Mouse (Mus musculus) heart, adult 2 months (tissue): ENCODE results near the gene Trpm5. TPM values are rescaled to one million over a fixed set of nuclear protein-coding genes. Genes with fewer than 3 reads are reported as not detected.

ENCODE experiments used
- DNase-seq, 2 experiments: peaks; one replicate each; pipeline ENCODE4 v3.0.0; 2021
- H3K27ac ChIP-seq: fragments of 200-600 bp; 2 replicates; pipeline ENCODE4 v1.8.1; 2022
- H3K27me3 ChIP-seq: fragments of 200-500 bp; 2 replicates; pipeline ENCODE4 v1.6.1; 2012; ENCODE audit warnings: mild to moderate bottlenecking, low read length, inconsistent platforms, mixed read lengths; ENCODE audit not compliant: control insufficient read depth, insufficient read depth
- H3K36me3 ChIP-seq: fragments of 200-500 bp; 2 replicates; pipeline ENCODE4 v1.6.1; 2012; ENCODE audit warnings: low read length, inconsistent platforms; ENCODE audit not compliant: control insufficient read depth, insufficient read depth
- H3K4me1 ChIP-seq: fragments of 200-500 bp; 2 replicates; pipeline ENCODE4 v1.6.1; 2011; ENCODE audit warnings: low read length; ENCODE audit not compliant: control insufficient read depth, insufficient read depth
- H3K4me3 ChIP-seq: fragments of 200-600 bp; 2 replicates; pipeline ENCODE4 v1.8.1; 2022
- H3K79me2 ChIP-seq: fragments of 200-500 bp; replicated peaks from 2 replicates; pipeline ENCODE4 v1.6.1; 2012; ENCODE audit warnings: mild to moderate bottlenecking, inconsistent platforms, low read length, moderate library complexity, mixed read lengths; ENCODE audit not compliant: control insufficient read depth, insufficient read depth
- H3K9ac ChIP-seq: fragments of 200-500 bp; 2 replicates; pipeline ENCODE4 v1.6.1; 2012; ENCODE audit warnings: low read depth, mild to moderate bottlenecking, control low read depth, inconsistent platforms, low read length, mixed read lengths
- CTCF ChIP-seq: fragments of 200-600 bp; IDR thresholded peaks from 2 replicates; pipeline ENCODE4 v1.8.1; 2022; ENCODE audit warnings: antibody characterized with exemption, mild to moderate bottlenecking, moderate library complexity
- EP300 ChIP-seq: fragments of 200-500 bp; IDR thresholded peaks from 2 replicates; pipeline ENCODE4 v1.6.1; 2011; ENCODE audit warnings: low read depth, low read length, control low read depth; ENCODE audit not compliant: insufficient read depth
- POLR2A ChIP-seq: fragments of 200-500 bp; IDR thresholded peaks from 2 replicates; pipeline ENCODE4 v1.6.1; 2011; ENCODE audit warnings: mild to moderate bottlenecking, low read depth, low read length, control low read depth; ENCODE audit not compliant: insufficient read depth
- WGBS: fragments of 180-500 bp; shearing (Covaris S2); methylation state at CpG from one replicate; pipeline ENCODE4 v1.1.7; 2018; 5-methylcytosine and 5-hydroxymethylcytosine counted together
- intact Hi-C: fragments of 180-260 bp; cut with DNase I; formaldehyde crosslinking; loops from one replicate; pipeline ENCODE4 v1.15.1; 2025
- polyA plus RNA-seq: library from polyadenylated mRNA; depleted of rRNA; stranded (reverse); fragments of >200 nt; gene quantifications from 2 replicates; pipeline ENCODE4 v1.2.3, GENCODE M21; 2012
- total RNA-seq, 2 experiments: library from RNA; stranded (reverse); gene quantifications; 2 replicates each; pipeline ENCODE4 v1.2.3; 2021

The Trpm5 gene
- total and polyA plus RNA-seq, 3 experiments, result 0.08 TPM; not detected in 2

GRCm38 (mm10) chr7:143049331-143049730, 45.1 kb downstream of the Trpm5 start:
- peaks cover 2% of the 10 kb centered on the region; the same call in 1 of the 2 replicates for H3K79me2 ChIP-seq
- 65% methylated on average over 3 of the region's 3 CpGs for WGBS
- peak overlapping the region; percentile 59 for H3K27ac ChIP-seq
- intact Hi-C loops, result no loop called here
- H3K36me3 ChIP-seq, result no peaks in the 10 kb centered on the region; the same call in 1 of the 2 replicates
- no peak for TF ChIP-seq CTCF
- no peak for TF ChIP-seq EP300
- TF ChIP-seq POLR2A, result no peak
- H3K4me3 ChIP-seq, result no peak overlapping the region
- H3K9ac ChIP-seq, result no peak overlapping the region
- no peaks in the 10 kb centered on the region for H3K27me3 ChIP-seq
- H3K4me1 ChIP-seq, result peaks cover 11% of the 10 kb centered on the region
- no peak for DNase-seq

- Histone ChIP-seq H3K9ac (no peak overlapping the region), H3K36me3 (no peaks in the 10 kb centered on the region; the same call in 1 of the 2 replicates), H3K4me1 (peaks cover 22% of the 10 kb centered on the region), H3K27ac (no peak overlapping the region), H3K27me3 (no peaks in the 10 kb centered on the region), H3K79me2 (no peaks in the 10 kb centered on the region), H3K4me3 (no peak overlapping the region)
- TF ChIP-seq EP300, result no peak
- no peak for TF ChIP-seq POLR2A
- no peak for TF ChIP-seq CTCF
- DNase-seq, result no peak
- WGBS, result 45% methylated on average over 7 of the region's 7 CpGs
- intact Hi-C loops, result no loop called here
Observed at GRCm38 (mm10) chr7:143046358-143046757, 48.1 kb downstream of the Trpm5 start.

- H3K27ac ChIP-seq, result no peak overlapping the region
- TF ChIP-seq CTCF (peak; percentile 41), POLR2A (no peak), EP300 (no peak)
- DNase-seq, result no peak
- H3K9ac ChIP-seq, result no peak overlapping the region
- peaks cover 26% of the 10 kb centered on the region for H3K4me1 ChIP-seq
- no peaks in the 10 kb centered on the region for H3K79me2 ChIP-seq
- intact Hi-C loops, result no loop called here
- H3K4me3 ChIP-seq, result no peak overlapping the region
- no peaks in the 10 kb centered on the region for H3K36me3 ChIP-seq
- H3K27me3 ChIP-seq, result no peaks in the 10 kb centered on the region
Observed at GRCm38 (mm10) chr7:143044826-143045206, 49.6 kb downstream of the Trpm5 start.

- TF ChIP-seq CTCF (no peak), EP300 (no peak), POLR2A (no peak)
- DNase-seq, result no peak
- intact Hi-C loops, result no loop called here
- H3K9ac ChIP-seq, result no peak overlapping the region
- H3K27me3 ChIP-seq, result no peaks in the 10 kb centered on the region
- H3K79me2 ChIP-seq, result no peaks in the 10 kb centered on the region
- 79% methylated on average over 2 of the region's 2 CpGs for WGBS
- no peak overlapping the region for H3K4me3 ChIP-seq
- peaks cover 24% of the 10 kb centered on the region for H3K4me1 ChIP-seq
- no peaks in the 10 kb centered on the region for H3K36me3 ChIP-seq
- no peak overlapping the region for H3K27ac ChIP-seq
Observed at GRCm38 (mm10) chr7:143044049-143044825, 50.2 kb downstream of the Trpm5 start.

GRCm38 (mm10) chr7:143042897-143043300, 51.5 kb downstream of the Trpm5 start:
- Histone ChIP-seq H3K36me3 (no peaks in the 10 kb centered on the region), H3K4me1 (peaks cover 24% of the 10 kb centered on the region), H3K27me3 (no peaks in the 10 kb centered on the region), H3K4me3 (no peak overlapping the region), H3K79me2 (no peaks in the 10 kb centered on the region), H3K9ac (no peak overlapping the region), H3K27ac (peak overlapping the region; percentile 90)
- no peak for DNase-seq
- intact Hi-C loops, result loop anchor here (1.0 to 2.0 kb wide), 3 partner anchors 8 to 34 kb away; no protein-coding TSS in a partner anchor
- TF ChIP-seq POLR2A (no peak), EP300 (no peak), CTCF (no peak)
- 41% methylated on average over 3 of the region's 3 CpGs for WGBS

- WGBS, result 7% methylated on average over 3 of the region's 3 CpGs
- Histone ChIP-seq H3K27me3 (no peaks in the 10 kb centered on the region), H3K79me2 (no peaks in the 10 kb centered on the region), H3K4me3 (no peak overlapping the region), H3K9ac (no peak overlapping the region), H3K36me3 (no peaks in the 10 kb centered on the region), H3K4me1 (peaks cover 24% of the 10 kb centered on the region), H3K27ac (peak overlapping the region; percentile 90)
- DNase-seq, result peak; percentile 79 to 88
- TF ChIP-seq CTCF (no peak), EP300 (peak; percentile 71; the same call in 1 of the 2 replicates)
- intact Hi-C loops, result loop anchor here (2.0 kb wide), 2 partner anchors 17 to 33 kb away; no protein-coding TSS in a partner anchor
Observed at GRCm38 (mm10) chr7:143042089-143042488, 52.4 kb downstream of the Trpm5 start.
